In genomic region chr2:61453490-61454281, GRCm38 (mm10) we compare ENCODE assay signal across 9 mouse cellular contexts.
DNase-seq lines count a peak whose midpoint lies in the region; ATAC-seq lines count a peak whose summit lies in the region.
"Had no signal": no experiment of that assay in that cellular context is flagged by ENCODE, and none has a peak within 500 bp of the region (broad histone marks: within the 10 kb centered on the region; RNA-seq: fewer than 3 reads in every experiment).

No protein-coding gene starts in this region.

- 37% methylated on average over 14 of the region's 14 CpGs for WGBS in hindbrain, embryonic 16.5 days
- 61% methylated on average over 14 of the region's 14 CpGs for WGBS in liver, embryonic 12.5 days (ENCODE audit: insufficient replicate concordance)
- WGBS in stomach, embryonic 15.5 days: 45% methylated on average over 14 of the region's 14 CpGs

- H3K9me3 ChIP-seq in hindbrain, embryonic 16.5 days (ENCODE audit: control insufficient read depth, low read length): no peaks in the 10 kb centered on the region
- no peaks in the 10 kb centered on the region for H3K9me3 ChIP-seq in liver, embryonic 12.5 days (replicated peaks)
- no peaks in the 10 kb centered on the region for H3K9me3 ChIP-seq in stomach, embryonic 15.5 days

- peak overlapping the region; percentile 57 for H3K4me2 ChIP-seq in hindbrain, embryonic 16.5 days (ENCODE audit: low read length)
- peak overlapping the region; percentile 49 for H3K4me2 ChIP-seq in liver, embryonic 12.5 days
- H3K4me2 ChIP-seq in stomach, embryonic 15.5 days: peak overlapping the region; percentile 64

- H3K4me1 ChIP-seq in hindbrain, embryonic 16.5 days (ENCODE audit: control insufficient read depth, insufficient read depth, low read depth, low read length): peaks cover 8% of the 10 kb centered on the region
- no peaks in the 10 kb centered on the region for H3K4me1 ChIP-seq in liver, embryonic 12.5 days
- H3K4me1 ChIP-seq in stomach, embryonic 15.5 days: no peaks in the 10 kb centered on the region

- peak overlapping the region; percentile 33 for H3K9ac ChIP-seq in hindbrain, embryonic 16.5 days (ENCODE audit: low read depth, low read length)
- no peak overlapping the region for H3K9ac ChIP-seq in liver, embryonic 12.5 days
- H3K9ac ChIP-seq in stomach, embryonic 15.5 days: no peak overlapping the region

- H3K36me3 ChIP-seq in hindbrain, embryonic 16.5 days (ENCODE audit: control insufficient read depth, insufficient read depth, low read length): no peaks in the 10 kb centered on the region
- H3K36me3 ChIP-seq in liver, embryonic 12.5 days: no peaks in the 10 kb centered on the region
- H3K36me3 ChIP-seq in stomach, embryonic 15.5 days: no peaks in the 10 kb centered on the region

- peak; percentile 45 for ATAC-seq in hindbrain, embryonic 16.5 days
- ATAC-seq in liver, embryonic 12.5 days: no peak
- ATAC-seq in stomach, embryonic 15.5 days (ENCODE audit: insufficient read depth, low FRiP score, low read depth): no peak

- H3K27ac ChIP-seq in hindbrain, embryonic 16.5 days (ENCODE audit: low read depth, low read length): peak overlapping the region; percentile 64
- H3K27ac ChIP-seq in liver, embryonic 12.5 days: no peak overlapping the region
- H3K27ac ChIP-seq in stomach, embryonic 15.5 days: no peak overlapping the region

- H3K4me3 ChIP-seq in hindbrain, embryonic 16.5 days (ENCODE audit: low read length): peak overlapping the region; percentile 36
- H3K4me3 ChIP-seq in liver, embryonic 12.5 days: no peak overlapping the region
- peak overlapping the region; percentile 43 for H3K4me3 ChIP-seq in stomach, embryonic 15.5 days (replicated peaks)
- H3K4me3 ChIP-seq: erythroblast, embryonic 14.5 days had no signal

- no peaks in the 10 kb centered on the region for H3K27me3 ChIP-seq in hindbrain, embryonic 16.5 days (replicated peaks; ENCODE audit: control insufficient read depth, insufficient read depth, low read length)
- 0 out of 2 replicates have a peak, but pooled peaks cover 3% of the 10 kb centered on the region for H3K27me3 ChIP-seq in liver, embryonic 12.5 days (replicated peaks)
- no peaks in the 10 kb centered on the region for H3K27me3 ChIP-seq in stomach, embryonic 15.5 days (replicated peaks)

- peak; percentile 38 for DNase-seq in adrenal gland, postnatal 10 days
- DNase-seq in cerebellum, postnatal 14 days: peak; percentile 24 to 32
- DNase-seq in gastrocnemius, postnatal 10 days: peak; percentile 55
- DNase-seq in right cerebral cortex, postnatal 25 days: no peak
- no peak for DNase-seq in spleen, postnatal 14 days (ENCODE audit: low spot score in 2 of 2)

Comparison
In these comparisons a context has a peak if more than half of its experiments do, and no peak if none do; other contexts are left out.
1. DNase-seq: peak in adrenal gland, postnatal 10 days (single experiment), cerebellum, postnatal 14 days (2 of 2) and gastrocnemius, postnatal 10 days (single experiment); none in right cerebral cortex, postnatal 25 days (single experiment) and spleen, postnatal 14 days (0 of 2).
2. Peak in every context shown above with its lines, with median percentiles within 50 percentile points of each other: H3K4me2 ChIP-seq.